Mouse (Mus musculus) Patski (cell line): ENCODE results near the gene Med31. TPM values are rescaled to one million over a fixed set of nuclear protein-coding genes. Genes with fewer than 3 reads are reported as not detected.

ENCODE experiments used
- ATAC-seq: fragments of 100-300 bp; one replicate; pipeline ENCODE4 v1.8.0; 2021
- CTCF ChIA-PET: fragments of 350-600 bp; sonication (Branson Sonifier 250); formaldehyde crosslinking; loops from one replicate; lab custom pipeline; 2022; ENCODE audit warnings: inconsistent platforms; lab: Charles Lee
- POLR2A ChIA-PET: fragments of 350-600 bp; sonication (Branson Sonifier 250); formaldehyde crosslinking; loops from one replicate; lab custom pipeline; 2022; ENCODE audit warnings: antibody characterized with exemption, inconsistent platforms; lab: Charles Lee
- DNase-seq: peaks from one replicate; pipeline ENCODE4 v3.0.0-alpha.2; 2011; ENCODE audit warnings: low read depth, low spot score
- H3K27me3 ChIP-seq: fragments of 371-371 bp; one replicate; pipeline ENCODE4 v1.5.1; 2021
- CTCF ChIP-seq: fragments of 100-300 bp; IDR thresholded peaks from one replicate; pipeline ENCODE4 v1.5.1; 2021
- in situ Hi-C: fragments of 300-500 bp; cut with MboI; formaldehyde crosslinking; loops from 3 replicates; pipeline ENCODE4 v1.11.1; 2018; ENCODE audit warnings: low pct_unique_long_range_greater_than_20kb, mixed read lengths
- polyA plus RNA-seq: library from polyadenylated mRNA; unstranded; gene quantifications from one replicate; pipeline ENCODE4 v1.2.3, GENCODE M21; 2021

Med31 gene
- polyA plus RNA-seq = 24.1 TPM

- no peak for DNase-seq
- H3K27me3 ChIP-seq = no peaks in the 10 kb centered on the region
- ChIA-PET POLR2A (no interaction called here), CTCF (no interaction called here)
- peak; percentile 77 for ATAC-seq
- in situ Hi-C loops = loop anchor here (10.0 kb wide), 1 partner anchor 349 kb away; no protein-coding TSS in a partner anchor
- TF ChIP-seq CTCF = no peak
Measured at GRCm38 (mm10) chr11:72215410-72215797, at the start of gene Med31. TSS of gene Med31 (minus strand) at chr11:72215592.

GRCm38 (mm10) chr11:72256441-72256840 lies 41.0 kb upstream of the Med31 start:
- TF ChIP-seq CTCF = no peak
- DNase-seq = no peak
- in situ Hi-C loops = no loop called here
- ChIA-PET CTCF (no interaction called here), POLR2A (no interaction called here)
- peaks cover 6% of the 10 kb centered on the region for H3K27me3 ChIP-seq
- ATAC-seq = no peak

- no peak for ATAC-seq
- no peak for TF ChIP-seq CTCF
- ChIA-PET POLR2A (no interaction called here), CTCF (no interaction called here)
- H3K27me3 ChIP-seq = peaks cover 10% of the 10 kb centered on the region
- in situ Hi-C loops = no loop called here
- DNase-seq = no peak
Measured at GRCm38 (mm10) chr11:72255629-72256028, 40.2 kb upstream of the Med31 start.

GRCm38 (mm10) chr11:72245196-72245753 lies 29.9 kb upstream of the Med31 start:
- ChIA-PET CTCF (interaction anchor here (1.1 to 1.8 kb wide), 2 partner anchors 21 to 37 kb away, joined by 3 to 4 read pairs; no protein-coding TSS in a partner anchor), POLR2A (interaction anchor here (0.9 kb wide), 1 partner anchor 24 kb away, joined by 3 read pairs; no protein-coding TSS in a partner anchor)
- no peak for DNase-seq
- in situ Hi-C loops = no loop called here
- TF ChIP-seq CTCF = no peak
- ATAC-seq = no peak
- H3K27me3 ChIP-seq = peaks cover 43% of the 10 kb centered on the region

GRCm38 (mm10) chr11:72240062-72240860 lies 24.9 kb upstream of the Med31 start:
- ATAC-seq (no peak), DNase-seq (no peak)
- TF ChIP-seq CTCF = no peak
- in situ Hi-C loops = no loop called here
- ChIA-PET CTCF (interaction anchor here (1.1 to 1.2 kb wide), 3 partner anchors 13 to 75 kb away, joined by 3 read pairs; no protein-coding TSS in a partner anchor), POLR2A (interaction anchor here (0.8 kb wide), 1 partner anchor 11 kb away, joined by 3 read pairs; no protein-coding TSS in a partner anchor)
- H3K27me3 ChIP-seq = peaks cover 15% of the 10 kb centered on the region

- CTCF ChIA-PET = no interaction called here
- DNase-seq = no peak
- ATAC-seq = no peak
Measured at GRCm38 (mm10) chr11:72234013-72234412, 18.6 kb upstream of the Med31 start.

GRCm38 (mm10) chr11:72232991-72233390 lies 17.6 kb upstream of the Med31 start:
- TF ChIP-seq CTCF = no peak
- ChIA-PET CTCF (no interaction called here), POLR2A (no interaction called here)
- no peak for DNase-seq
- in situ Hi-C loops = loop anchor here (5.0 kb wide), 1 partner anchor 34 kb away; the partner anchor contains the start of gene Slc13a5
- H3K27me3 ChIP-seq = no peaks in the 10 kb centered on the region
- ATAC-seq = no peak

More at GRCm38 (mm10) chr11:72234013-72234412, 18.6 kb upstream of the Med31 start:
- POLR2A ChIA-PET = no interaction called here
- no peak for TF ChIP-seq CTCF
- in situ Hi-C loops = loop anchor here (5.0 kb wide), 1 partner anchor 33 kb away; the partner anchor contains the start of gene Slc13a5
- no peaks in the 10 kb centered on the region for H3K27me3 ChIP-seq

- no peak for DNase-seq
- in situ Hi-C loops = loop anchor here (5.0 kb wide), 1 partner anchor 35 kb away; the partner anchor contains the start of gene Slc13a5
- no peaks in the 10 kb centered on the region for H3K27me3 ChIP-seq
- TF ChIP-seq CTCF = no peak
- CTCF ChIA-PET = no interaction called here
- no peak for ATAC-seq
- POLR2A ChIA-PET = no interaction called here
Measured at GRCm38 (mm10) chr11:72232068-72232467, 16.7 kb upstream of the Med31 start.

GRCm38 (mm10) chr11:72228513-72228912 lies 13.1 kb upstream of the Med31 start:
- no peak for DNase-seq
- in situ Hi-C loops = loop anchor here (10.0 kb wide), 1 partner anchor 126 kb away; no protein-coding TSS in a partner anchor
- ChIA-PET CTCF (no interaction called here), POLR2A (no interaction called here)
- no peak for TF ChIP-seq CTCF
- no peak for ATAC-seq
- no peaks in the 10 kb centered on the region for H3K27me3 ChIP-seq

GRCm38 (mm10) chr11:72226901-72227300 lies 11.5 kb upstream of the Med31 start:
- POLR2A ChIA-PET = no interaction called here
- ATAC-seq (no peak), DNase-seq (no peak)
- no peaks in the 10 kb centered on the region for H3K27me3 ChIP-seq
- CTCF ChIA-PET = interaction anchor here (0.9 to 1.4 kb wide), 2 partner anchors 74 to 117 kb away, joined by 3 read pairs; no protein-coding TSS in a partner anchor
- in situ Hi-C loops = loop anchor here (10.0 kb wide), 1 partner anchor 128 kb away; no protein-coding TSS in a partner anchor
- no peak for TF ChIP-seq CTCF
